Mouse (Mus musculus) heart, embryonic 15.5 days (tissue): ENCODE data around the gene Mief2. TPM values are rescaled to one million over a fixed set of nuclear protein-coding genes. Genes with fewer than 3 reads are reported as not detected.

Experiments
- ATAC-seq: fragments of 200-750 bp; cut with Nextera tagmentation; replicated peaks from 2 replicates; pipeline ENCODE4 v1.8.0; 2017; ENCODE audit warnings: low read depth, moderate TSS enrichment; ENCODE audit not compliant: insufficient number of reproducible peaks, insufficient read depth, low FRiP score
- H3K27ac ChIP-seq: fragments of 300-500 bp; sonication (generic); 2 replicates; pipeline ENCODE4 v1.5.1; 2015; ENCODE audit warnings: mild to moderate bottlenecking, inconsistent platforms
- H3K27me3 ChIP-seq: fragments of 300-500 bp; sonication (generic); 2 replicates; pipeline ENCODE4 v1.6.1; 2015; ENCODE audit warnings: inconsistent platforms
- H3K36me3 ChIP-seq: fragments of 300-500 bp; sonication (generic); 2 replicates; pipeline ENCODE4 v1.6.1; 2015; ENCODE audit warnings: mild to moderate bottlenecking, inconsistent platforms
- H3K4me1 ChIP-seq: fragments of 300-500 bp; sonication (generic); replicated peaks from 2 replicates; pipeline ENCODE4 v1.6.1; 2015; ENCODE audit warnings: inconsistent platforms
- H3K4me2 ChIP-seq: fragments of 300-500 bp; sonication (generic); 2 replicates; pipeline ENCODE4 v1.6.1; 2015; ENCODE audit warnings: inconsistent platforms, mild to moderate bottlenecking, moderate library complexity
- H3K4me3 ChIP-seq: fragments of 300-500 bp; sonication (generic); 2 replicates; pipeline ENCODE4 v1.5.1; 2015; ENCODE audit warnings: mild to moderate bottlenecking, inconsistent platforms
- H3K9ac ChIP-seq: fragments of 300-500 bp; sonication (generic); 2 replicates; pipeline ENCODE4 v1.6.1; 2015; ENCODE audit warnings: mild to moderate bottlenecking, inconsistent platforms
- H3K9me3 ChIP-seq: fragments of 300-500 bp; sonication (generic); replicated peaks from 2 replicates; pipeline ENCODE4 v1.6.1; 2016; ENCODE audit warnings: inconsistent platforms
- WGBS: fragments of 180-500 bp; shearing (Covaris S2); methylation state at CpG from one replicate; pipeline ENCODE4 v1.1.7; 2015; ENCODE audit warnings: mixed read lengths; 5-methylcytosine and 5-hydroxymethylcytosine counted together
- polyA plus RNA-seq: library from polyadenylated mRNA; unstranded; fragments of >200 nt; fragmentation: Nextera tagmentation; extraction: Ambion mirVana; gene quantifications from 2 replicates; pipeline ENCODE4 v1.2.1, GENCODE M21; 2015

Gene Mief2
- polyA plus RNA-seq, 1 experiment from 2014 or later, result 16.5 TPM

DNA sequence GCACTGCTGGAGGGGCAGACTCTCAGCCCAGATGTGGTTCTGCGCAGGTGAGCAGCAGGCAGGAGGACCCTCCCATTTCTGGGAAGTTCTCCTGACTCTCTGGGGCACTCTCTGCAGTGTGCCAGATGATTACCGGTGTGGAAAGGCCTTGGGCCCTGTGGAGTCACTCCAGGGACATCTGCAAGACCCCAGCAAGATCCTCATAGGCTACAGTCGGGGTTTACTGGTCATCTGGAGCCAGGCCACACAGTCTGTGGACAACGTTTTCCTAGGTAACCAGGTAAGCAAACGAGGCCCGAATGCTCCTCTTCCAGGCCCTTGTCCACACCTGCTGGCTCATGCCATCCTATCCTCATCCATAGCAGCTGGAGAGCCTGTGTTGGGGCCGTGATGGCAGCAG lies 22.1 kb upstream of the Mief2 start:
- WGBS, result 88% methylated on average over 7 of the region's 7 CpGs
- no peak overlapping the region for H3K27ac ChIP-seq

DNA sequence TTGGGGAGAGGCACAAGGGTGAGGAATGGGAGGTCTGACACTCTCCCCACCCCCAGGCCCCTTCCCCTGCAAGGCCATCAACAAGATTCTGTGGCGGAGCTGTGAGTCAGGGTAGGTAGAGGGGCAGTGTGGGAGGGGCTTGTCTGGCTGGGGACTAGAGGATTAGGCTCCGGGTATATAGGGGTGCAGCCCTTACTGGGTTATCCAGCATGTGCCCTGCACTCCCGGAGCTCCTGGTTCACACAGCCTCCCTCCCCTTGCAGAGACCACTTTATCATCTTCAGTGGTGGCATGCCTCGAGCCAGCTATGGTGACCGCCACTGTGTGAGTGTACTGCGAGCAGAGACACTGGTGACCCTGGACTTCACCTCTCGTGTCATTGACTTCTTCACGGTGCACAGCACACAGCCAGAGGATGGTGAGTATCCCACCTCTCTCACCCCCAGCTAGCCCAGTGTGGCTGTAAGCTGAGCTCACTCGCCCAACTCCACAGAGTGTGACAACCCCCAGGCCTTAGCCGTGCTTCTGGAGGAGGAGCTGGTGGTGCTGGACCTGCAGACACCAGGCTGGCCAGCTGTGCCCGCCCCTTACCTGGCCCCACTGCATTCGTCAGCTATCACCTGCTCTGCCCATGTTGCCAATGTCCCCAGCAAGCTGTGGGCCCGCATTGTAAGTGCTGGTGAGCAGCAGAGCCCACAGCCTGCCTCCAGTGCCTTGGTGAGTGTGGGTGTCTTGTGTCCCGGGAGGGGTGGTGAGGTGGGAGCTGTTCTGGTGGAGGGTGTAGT lies 21.3 kb upstream of the Mief2 start:
- peak overlapping the region; percentile 57; the same call in 1 of the 2 replicates for H3K27ac ChIP-seq
- WGBS, result 77% methylated on average over 14 of the region's 14 CpGs
- no peaks in the 10 kb centered on the region for H3K9me3 ChIP-seq
- peaks cover 23% of the 10 kb centered on the region for H3K4me1 ChIP-seq
- peaks cover 65% of the 10 kb centered on the region for H3K36me3 ChIP-seq
- no peak overlapping the region for H3K4me2 ChIP-seq
- no peak overlapping the region for H3K4me3 ChIP-seq
- no peak for ATAC-seq
- no peak overlapping the region for H3K9ac ChIP-seq
- no peaks in the 10 kb centered on the region for H3K27me3 ChIP-seq

More for the DNA sequence above, 22.1 kb upstream of the Mief2 start:
- H3K4me3 ChIP-seq, result no peak overlapping the region
- H3K9ac ChIP-seq, result no peak overlapping the region
- no peaks in the 10 kb centered on the region for H3K9me3 ChIP-seq
- H3K36me3 ChIP-seq, result peaks cover 57% of the 10 kb centered on the region
- H3K4me1 ChIP-seq, result peaks cover 28% of the 10 kb centered on the region
- no peak overlapping the region for H3K4me2 ChIP-seq
- ATAC-seq, result no peak
- H3K27me3 ChIP-seq, result no peaks in the 10 kb centered on the region

DNA sequence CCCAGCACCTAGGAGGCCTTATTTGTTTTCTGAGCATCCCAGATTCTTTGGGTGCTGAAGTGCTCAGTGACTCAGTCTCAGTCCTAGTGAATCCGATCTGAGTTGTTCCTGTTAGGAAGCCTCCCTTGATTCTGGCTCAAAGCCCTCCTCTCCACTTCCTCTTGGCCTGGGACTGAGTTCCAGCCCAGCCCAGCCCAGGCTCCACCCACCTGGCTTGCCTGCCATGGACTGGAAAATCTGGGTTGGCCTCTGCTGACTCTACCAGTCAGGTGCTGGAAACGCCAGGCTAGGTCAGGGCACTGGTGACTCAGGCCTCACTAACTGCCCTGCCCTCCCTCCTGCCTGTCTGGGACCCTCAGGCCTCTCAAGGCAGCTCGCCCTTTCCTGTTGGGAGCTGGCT lies 20.5 kb upstream of the Mief2 start:
- Histone ChIP-seq H3K27ac (peak overlapping the region; percentile 57), H3K9ac (no peak overlapping the region), H3K4me3 (no peak overlapping the region), H3K4me1 (peaks cover 20% of the 10 kb centered on the region), H3K27me3 (no peaks in the 10 kb centered on the region), H3K9me3 (no peaks in the 10 kb centered on the region), H3K36me3 (peaks cover 73% of the 10 kb centered on the region), H3K4me2 (no peak overlapping the region)
- ATAC-seq, result peak; percentile 74
- WGBS, result 61% methylated on average over 3 of the region's 3 CpGs

DNA sequence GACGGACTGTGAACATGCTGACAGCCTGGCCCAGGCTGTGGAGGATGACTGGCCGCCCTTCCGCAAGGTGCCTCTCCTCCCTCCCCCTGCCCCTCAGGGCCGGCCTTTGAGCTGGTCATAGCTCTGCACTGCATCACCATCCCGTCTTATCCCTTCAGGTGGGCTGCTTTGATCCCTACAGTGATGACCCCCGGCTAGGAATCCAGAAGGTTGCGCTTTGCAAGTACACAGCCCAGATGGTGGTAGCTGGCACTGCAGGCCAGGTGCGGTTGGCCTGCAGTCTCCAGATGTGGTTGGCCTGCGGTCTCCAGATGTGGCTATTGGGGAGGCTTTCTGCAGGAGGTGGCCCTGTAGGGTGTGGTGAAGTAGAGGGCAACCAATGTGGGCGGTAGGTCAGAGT lies 19.6 kb upstream of the Mief2 start:
- H3K9me3 ChIP-seq, result no peaks in the 10 kb centered on the region
- H3K27me3 ChIP-seq, result no peaks in the 10 kb centered on the region
- ATAC-seq, result no peak
- no peak overlapping the region for H3K4me3 ChIP-seq
- no peak overlapping the region for H3K4me2 ChIP-seq
- peaks cover 82% of the 10 kb centered on the region for H3K36me3 ChIP-seq
- WGBS, result 91% methylated on average over 10 of the region's 10 CpGs
- H3K4me1 ChIP-seq, result peaks cover 12% of the 10 kb centered on the region
- H3K27ac ChIP-seq, result no peak overlapping the region
- H3K9ac ChIP-seq, result no peak overlapping the region

DNA sequence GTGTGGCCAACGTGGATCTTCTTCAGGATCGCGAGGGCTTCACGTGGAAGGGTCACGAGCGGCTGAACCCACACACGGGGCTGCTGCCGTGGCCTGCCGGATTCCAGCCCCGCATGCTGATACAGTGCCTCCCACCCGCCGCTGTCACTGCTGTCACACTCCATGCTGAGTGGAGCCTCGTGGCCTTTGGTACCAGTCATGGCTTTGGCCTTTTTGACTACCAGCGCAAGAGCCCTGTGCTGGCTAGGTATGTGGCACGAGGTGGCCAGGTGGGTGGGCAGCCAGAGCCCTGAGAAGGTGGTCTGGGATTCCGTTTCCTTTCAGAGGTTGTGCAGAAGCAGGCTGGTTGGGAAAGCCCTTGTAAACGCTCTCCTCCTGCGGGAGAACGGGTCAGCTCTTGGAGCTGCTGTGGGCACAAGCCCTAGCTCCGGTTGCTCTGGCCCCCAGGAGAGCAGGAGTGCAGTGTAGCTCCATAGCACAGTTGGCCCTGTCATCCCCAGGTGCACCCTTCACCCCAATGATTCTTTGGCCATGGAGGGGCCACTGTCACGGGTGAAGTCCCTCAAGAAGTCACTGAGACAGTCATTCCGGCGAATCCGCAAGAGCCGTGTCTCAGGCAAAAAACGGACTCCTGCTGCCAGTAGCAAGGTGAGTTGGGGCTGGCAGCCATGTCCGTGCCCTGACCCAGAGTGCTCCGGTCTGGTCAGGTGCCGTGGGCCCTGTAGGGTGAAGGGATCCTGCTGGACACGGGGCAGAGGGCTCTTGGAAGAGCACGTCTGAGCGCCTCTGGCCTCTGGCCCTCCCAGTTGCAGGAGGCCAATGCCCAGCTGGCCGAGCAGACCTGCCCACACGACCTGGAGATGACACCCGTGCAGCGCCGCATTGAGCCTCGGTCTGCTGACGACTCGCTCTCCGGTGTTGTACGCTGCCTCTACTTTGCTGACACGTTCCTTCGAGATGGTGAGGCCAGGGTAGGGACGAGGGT lies 18.4 kb upstream of the Mief2 start:
- Histone ChIP-seq H3K9ac (no peak overlapping the region), H3K9me3 (no peaks in the 10 kb centered on the region), H3K4me1 (peaks cover 9% of the 10 kb centered on the region; the same call in 1 of the 2 replicates), H3K36me3 (peaks cover 94% of the 10 kb centered on the region), H3K4me2 (no peak overlapping the region), H3K27ac (no peak overlapping the region), H3K27me3 (no peaks in the 10 kb centered on the region), H3K4me3 (no peak overlapping the region)
- ATAC-seq, result no peak
- WGBS, result 90% methylated on average over 45 of the region's 45 CpGs

DNA sequence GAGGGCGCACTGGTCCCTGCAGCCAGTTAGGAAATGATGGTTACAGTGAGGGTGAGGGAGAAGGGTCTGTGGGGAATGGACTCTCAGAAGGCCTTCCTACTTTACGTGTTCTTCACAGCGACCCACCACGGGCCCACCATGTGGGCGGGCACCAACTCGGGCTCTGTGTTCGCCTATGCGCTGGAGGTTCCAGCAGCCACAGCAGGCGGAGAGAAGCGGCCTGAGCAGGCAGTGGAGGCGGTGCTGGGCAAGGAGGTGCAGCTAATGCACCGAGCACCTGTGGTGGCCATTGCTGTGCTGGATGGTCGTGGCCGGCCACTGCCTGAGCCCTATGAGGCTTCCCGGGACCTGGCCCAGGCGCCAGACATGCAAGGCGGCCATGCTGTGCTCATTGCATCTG lies 17.0 kb upstream of the Mief2 start:
- Histone ChIP-seq H3K36me3 (peaks cover 97% of the 10 kb centered on the region), H3K4me3 (no peak overlapping the region), H3K27ac (no peak overlapping the region), H3K9me3 (no peaks in the 10 kb centered on the region), H3K4me1 (peaks cover 9% of the 10 kb centered on the region; the same call in 1 of the 2 replicates), H3K4me2 (no peak overlapping the region), H3K27me3 (no peaks in the 10 kb centered on the region), H3K9ac (no peak overlapping the region)
- no peak for ATAC-seq
- WGBS, result 92% methylated on average over 17 of the region's 17 CpGs

DNA sequence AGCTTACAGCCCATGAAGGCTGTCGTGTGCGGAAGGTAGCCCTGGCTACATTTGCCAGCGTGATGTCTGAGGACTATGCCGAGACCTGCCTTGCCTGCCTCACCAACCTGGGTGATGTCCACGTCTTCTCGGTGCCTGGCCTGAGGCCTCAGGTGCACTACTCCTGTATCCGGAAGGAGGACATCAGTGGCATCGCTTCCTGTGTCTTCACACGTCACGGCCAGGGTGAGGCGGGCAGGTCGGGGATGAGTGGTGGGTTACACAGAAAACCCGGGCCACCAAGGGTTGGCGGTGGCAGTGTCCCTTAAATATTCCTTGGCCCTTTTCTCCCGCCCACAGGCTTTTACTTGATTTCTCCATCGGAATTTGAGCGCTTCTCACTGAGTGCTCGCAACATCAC lies 16.2 kb upstream of the Mief2 start:
- Histone ChIP-seq H3K4me3 (no peak overlapping the region), H3K27me3 (no peaks in the 10 kb centered on the region), H3K36me3 (peaks cover 99% of the 10 kb centered on the region), H3K9ac (no peak overlapping the region), H3K9me3 (no peaks in the 10 kb centered on the region), H3K27ac (no peak overlapping the region), H3K4me1 (peaks cover 9% of the 10 kb centered on the region; the same call in 1 of the 2 replicates), H3K4me2 (no peak overlapping the region)
- no peak for ATAC-seq
- 92% methylated on average over 18 of the region's 18 CpGs for WGBS

DNA sequence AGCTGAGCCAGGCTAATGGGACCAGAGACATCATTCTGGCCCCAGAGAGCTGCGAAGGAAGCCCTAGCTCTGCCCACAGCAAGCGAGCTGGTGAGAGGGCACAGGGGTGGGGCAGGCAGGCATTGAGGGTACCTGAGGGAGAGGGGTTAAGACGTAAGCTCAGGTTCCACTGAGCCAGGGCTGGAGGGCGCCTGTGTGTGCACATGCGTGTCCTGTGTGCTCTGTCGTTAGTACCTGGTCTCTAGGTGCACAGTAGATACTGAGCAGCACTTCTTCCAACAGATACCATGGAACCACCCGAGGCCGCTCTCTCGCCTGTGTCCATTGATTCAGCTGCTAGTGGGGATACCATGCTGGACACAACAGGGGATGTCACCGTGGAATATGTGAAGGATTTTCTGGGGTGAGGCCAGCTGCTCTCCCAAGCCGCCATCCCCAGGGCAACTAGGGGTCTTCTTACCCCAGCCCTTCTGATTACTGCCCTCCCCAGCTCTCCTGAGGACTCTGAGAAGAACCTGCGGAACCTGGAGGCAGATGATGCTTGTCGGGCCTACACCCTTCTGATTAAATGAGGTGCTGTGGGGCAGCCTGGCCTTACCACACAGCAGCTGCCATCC lies 15.5 kb upstream of the Mief2 start:
- Histone ChIP-seq H3K36me3 (peaks cover 99% of the 10 kb centered on the region), H3K27me3 (no peaks in the 10 kb centered on the region), H3K4me3 (no peak overlapping the region), H3K27ac (no peak overlapping the region), H3K4me1 (peaks cover 3% of the 10 kb centered on the region; the same call in 1 of the 2 replicates), H3K9ac (no peak overlapping the region), H3K4me2 (no peak overlapping the region), H3K9me3 (no peaks in the 10 kb centered on the region)
- ATAC-seq, result no peak
- WGBS, result 90% methylated on average over 13 of the region's 13 CpGs

DNA sequence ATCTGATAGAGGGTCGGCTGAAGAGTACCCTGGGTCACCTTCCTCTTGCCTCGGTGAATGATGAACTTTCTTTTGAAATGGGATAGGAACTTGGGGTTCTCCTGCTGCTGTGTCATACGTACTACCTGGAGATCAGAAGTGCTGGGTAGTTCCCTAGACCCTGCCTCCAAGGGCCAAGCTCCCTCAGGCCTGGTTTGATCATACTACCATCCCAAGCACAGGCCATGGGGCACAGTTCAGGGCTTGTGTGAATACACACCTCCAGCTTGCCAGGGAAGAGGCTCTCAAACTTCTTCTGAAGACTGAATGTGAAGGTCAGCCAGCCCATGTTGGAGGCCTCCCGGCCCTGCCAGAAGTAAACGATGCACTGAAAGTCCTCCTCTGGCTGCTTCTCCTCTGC lies 12.4 kb upstream of the Mief2 start:
- Histone ChIP-seq H3K4me3 (no peak overlapping the region), H3K4me1 (peaks cover 16% of the 10 kb centered on the region), H3K9me3 (no peaks in the 10 kb centered on the region), H3K27me3 (no peaks in the 10 kb centered on the region), H3K4me2 (no peak overlapping the region), H3K27ac (no peak overlapping the region), H3K9ac (no peak overlapping the region), H3K36me3 (peaks cover 98% of the 10 kb centered on the region)
- WGBS, result 86% methylated on average over 5 of the region's 5 CpGs
- no peak for ATAC-seq

DNA sequence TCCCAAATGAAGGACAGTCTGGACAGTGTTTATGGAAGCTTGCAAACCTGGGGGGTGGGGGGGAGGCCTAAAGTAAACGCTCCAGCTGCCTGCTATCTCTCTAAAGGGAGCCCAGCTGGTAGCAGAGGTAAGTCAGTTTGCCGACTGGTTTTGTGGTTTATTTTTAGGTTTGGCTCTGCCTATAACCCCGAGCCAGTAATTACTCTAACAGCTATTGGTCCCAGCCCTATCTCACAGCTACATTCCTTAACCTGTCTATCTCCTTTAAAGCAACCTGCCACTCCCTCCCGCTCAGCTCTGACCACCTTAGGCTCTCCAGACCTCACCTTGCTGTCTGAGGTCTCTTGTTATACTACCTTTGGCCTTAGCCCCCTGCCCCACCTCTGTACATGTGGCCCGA lies 8.9 kb upstream of the Mief2 start:
- H3K9ac ChIP-seq, result no peak overlapping the region
- no peaks in the 10 kb centered on the region for H3K27me3 ChIP-seq
- no peak for ATAC-seq
- no peaks in the 10 kb centered on the region for H3K9me3 ChIP-seq
- 45% methylated on average over 5 of the region's 5 CpGs for WGBS
- H3K4me2 ChIP-seq, result no peak overlapping the region
- H3K4me3 ChIP-seq, result no peak overlapping the region
- peaks cover 98% of the 10 kb centered on the region for H3K36me3 ChIP-seq
- peaks cover 16% of the 10 kb centered on the region for H3K4me1 ChIP-seq
- H3K27ac ChIP-seq, result peak overlapping the region; percentile 61
